Mouse (Mus musculus) embryo, embryonic 11.5 days (tissue): ENCODE data around the gene Dhrs7b.
"Not testable (repeated sequence)": the region's sequence is repeated elsewhere in the genome, so short reads cannot be mapped to it uniquely, and the experiment has no call there.

Experiments
- DNase-seq: peaks from one replicate; pipeline ENCODE4 v3.0.0-alpha.2; 2012; ENCODE audit warnings: low read depth, low spot score

Gene Dhrs7b

GRCm38 (mm10) chr11:60841467-60842200 is 11.2 kb downstream of the Dhrs7b start:
- no peak for DNase-seq

GRCm38 (mm10) chr11:60843412-60843811 is 13.0 kb downstream of the Dhrs7b start:
- no peak for DNase-seq

- no peak for DNase-seq
Observed at GRCm38 (mm10) chr11:60845415-60845814, 15.0 kb downstream of the Dhrs7b start.

- DNase-seq: no peak
Observed at GRCm38 (mm10) chr11:60856587-60856986, 26.2 kb downstream of the Dhrs7b start.

GRCm38 (mm10) chr11:60861993-60862392 is 31.6 kb downstream of the Dhrs7b start:
- DNase-seq: no peak

GRCm38 (mm10) chr11:60863196-60863595 is 32.8 kb downstream of the Dhrs7b start:
- DNase-seq: no peak

- DNase-seq: no peak
Observed at GRCm38 (mm10) chr11:60864166-60864565, 33.7 kb downstream of the Dhrs7b start.

- DNase-seq: no peak
Observed at GRCm38 (mm10) chr11:60864916-60865315, 34.5 kb downstream of the Dhrs7b start.

GRCm38 (mm10) chr11:60866021-60866420 is 35.6 kb downstream of the Dhrs7b start:
- DNase-seq: no peak

GRCm38 (mm10) chr11:60867456-60867855 is 37.0 kb downstream of the Dhrs7b start:
- no peak for DNase-seq

GRCm38 (mm10) chr11:60867904-60868303 is 37.5 kb downstream of the Dhrs7b start:
- DNase-seq: no peak

GRCm38 (mm10) chr11:60869471-60869870 is 39.0 kb downstream of the Dhrs7b start:
- DNase-seq: not testable (repeated sequence)

- DNase-seq: no peak
Observed at GRCm38 (mm10) chr11:60871409-60871808, 41.0 kb downstream of the Dhrs7b start.

- no peak for DNase-seq
Observed at GRCm38 (mm10) chr11:60873101-60873500, 42.7 kb downstream of the Dhrs7b start.

GRCm38 (mm10) chr11:60878056-60878612 is 47.7 kb downstream of the Dhrs7b start:
- DNase-seq: peak; percentile 14

- peak; percentile 96 for DNase-seq
Observed at GRCm38 (mm10) chr11:60878675-60879294, 48.4 kb downstream of the Dhrs7b start, which contains the start of gene Tmem11. Gene Tmem11, minus strand, starts transcription at chr11:60879272.

GRCm38 (mm10) chr11:60879423-60879822 is 49.0 kb downstream of the Dhrs7b start:
- DNase-seq: peak; percentile 39

GRCm38 (mm10) chr11:60880559-60880958 is 50.1 kb downstream of the Dhrs7b start:
- no peak for DNase-seq

GRCm38 (mm10) chr11:60882386-60882785 is 52.0 kb downstream of the Dhrs7b start:
- DNase-seq: no peak

GRCm38 (mm10) chr11:60886986-60887385 is 56.6 kb downstream of the Dhrs7b start:
- not testable (repeated sequence) for DNase-seq

- DNase-seq: no peak
Observed at GRCm38 (mm10) chr11:60889861-60890260, 59.4 kb downstream of the Dhrs7b start.

GRCm38 (mm10) chr11:60890286-60890685 is 59.9 kb downstream of the Dhrs7b start:
- DNase-seq: no peak

- no peak for DNase-seq
Observed at GRCm38 (mm10) chr11:60890744-60891143, 60.3 kb downstream of the Dhrs7b start.
